Mouse (Mus musculus): Measurements from ENCODE around the gene P2ry14.

DNA sequence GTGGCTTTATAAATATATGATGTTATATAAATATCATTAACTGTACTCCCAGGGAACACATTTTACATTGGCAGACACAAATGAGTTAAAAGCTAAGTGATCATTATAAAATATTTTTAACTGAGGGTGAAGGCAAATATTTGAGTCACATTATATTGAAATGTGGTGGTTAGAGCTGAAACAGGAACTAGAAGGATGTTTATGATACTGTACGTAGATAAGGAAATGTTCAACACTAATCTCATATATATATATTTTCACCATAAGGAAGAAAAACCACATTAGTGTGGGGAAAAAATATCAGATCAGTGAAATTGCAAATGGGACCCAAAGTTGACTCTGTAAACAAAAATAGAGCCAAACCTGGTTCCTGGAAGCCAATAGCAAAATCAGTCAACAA, 7.0 kb upstream of the P2ry14 start:
- TF ChIP-seq POLR2A (IDR thresholded peaks at IDR 0.05; ENCODE audit: low read depth, low read length) (no peak), CTCF (IDR thresholded peaks at IDR 0.05; ENCODE audit: borderline replicate concordance, insufficient read depth, low read length) (no peak)
